Mouse (Mus musculus) heart, postnatal 10 days (tissue): Measurements from ENCODE around the gene Fmnl1. TPM values are rescaled to one million over a fixed set of nuclear protein-coding genes. Genes with fewer than 3 reads are reported as not detected.

Experiments
- DNase-seq, 2 experiments: peaks; one replicate each; pipeline ENCODE4 v3.0.0; 2021
- intact Hi-C: fragments of 180-260 bp; cut with DNase I; formaldehyde crosslinking; loops from one replicate; pipeline ENCODE4 v1.15.1; 2025
- total RNA-seq, 2 experiments: library from RNA; stranded (reverse); gene quantifications; 2 replicates each; pipeline ENCODE4 v1.2.3; 2021

Fmnl1 gene
- total RNA-seq, 2 experiments from 2014 or later, result 14.4 to 15.6 TPM

GRCm38 (mm10) chr11:103177815-103178485 is 7.0 kb downstream of the Fmnl1 start:
- DNase-seq, result peak in 1 of 2 experiments; percentile 20
- intact Hi-C loops, result no loop called here

GRCm38 (mm10) chr11:103178748-103179147 is 7.8 kb downstream of the Fmnl1 start:
- no peak for DNase-seq
- intact Hi-C loops, result no loop called here

- intact Hi-C loops, result no loop called here
Observed at GRCm38 (mm10) chr11:103180426-103180825, 9.5 kb downstream of the Fmnl1 start.

GRCm38 (mm10) chr11:103181349-103181748 is 10.4 kb downstream of the Fmnl1 start:
- intact Hi-C loops, result no loop called here

More at GRCm38 (mm10) chr11:103180426-103180825, 9.5 kb downstream of the Fmnl1 start:
- DNase-seq, result no peak

GRCm38 (mm10) chr11:103181911-103182310 is 11.0 kb downstream of the Fmnl1 start:
- intact Hi-C loops, result no loop called here
- DNase-seq, result no peak

More at GRCm38 (mm10) chr11:103181349-103181748, 10.4 kb downstream of the Fmnl1 start:
- no peak for DNase-seq

GRCm38 (mm10) chr11:103184891-103185290 is 14.0 kb downstream of the Fmnl1 start:
- peak; percentile 54 to 71 for DNase-seq
- intact Hi-C loops, result loop anchor here (2.0 kb wide), 1 partner anchor 16 kb away; no protein-coding TSS in a partner anchor

GRCm38 (mm10) chr11:103192230-103192955 is 21.5 kb downstream of the Fmnl1 start:
- DNase-seq, result no peak
- intact Hi-C loops, result no loop called here

GRCm38 (mm10) chr11:103192956-103193824 is 22.3 kb downstream of the Fmnl1 start:
- peak in 1 of 2 experiments; percentile 45 for DNase-seq
- intact Hi-C loops, result no loop called here

GRCm38 (mm10) chr11:103193825-103194168 is 22.9 kb downstream of the Fmnl1 start:
- intact Hi-C loops, result no loop called here
- no peak for DNase-seq

GRCm38 (mm10) chr11:103195236-103195635 is 24.3 kb downstream of the Fmnl1 start:
- intact Hi-C loops, result no loop called here
- DNase-seq, result no peak

- intact Hi-C loops, result no loop called here
- no peak for DNase-seq
Observed at GRCm38 (mm10) chr11:103195656-103196055, 24.7 kb downstream of the Fmnl1 start.

GRCm38 (mm10) chr11:103197340-103197739 is 26.4 kb downstream of the Fmnl1 start:
- intact Hi-C loops, result no loop called here
- DNase-seq, result no peak

- DNase-seq, result no peak
- intact Hi-C loops, result no loop called here
Observed at GRCm38 (mm10) chr11:103198339-103198738, 27.4 kb downstream of the Fmnl1 start.

GRCm38 (mm10) chr11:103198911-103199803 is 28.2 kb downstream of the Fmnl1 start:
- peak; percentile 51 to 54 for DNase-seq
- intact Hi-C loops, result no loop called here

GRCm38 (mm10) chr11:103201664-103202063 is 30.8 kb downstream of the Fmnl1 start:
- intact Hi-C loops, result no loop called here
- DNase-seq, result peak; percentile 65 to 67

GRCm38 (mm10) chr11:103202376-103202775 is 31.5 kb downstream of the Fmnl1 start:
- no peak for DNase-seq
- intact Hi-C loops, result no loop called here

- intact Hi-C loops, result no loop called here
- DNase-seq, result no peak
Observed at GRCm38 (mm10) chr11:103206203-103206602, 35.3 kb downstream of the Fmnl1 start.

GRCm38 (mm10) chr11:103208458-103208857 is 37.6 kb downstream of the Fmnl1 start, which contains the start of gene 1700023F06Rik:
Gene 1700023F06Rik (minus strand): TSS chr11:103208558.
- intact Hi-C loops, result no loop called here
- no peak for DNase-seq

GRCm38 (mm10) chr11:103210291-103210690 is 39.4 kb downstream of the Fmnl1 start:
- intact Hi-C loops, result no loop called here
- no peak for DNase-seq

- no peak for DNase-seq
- intact Hi-C loops, result no loop called here
Observed at GRCm38 (mm10) chr11:103213712-103214111, 42.8 kb downstream of the Fmnl1 start.
